Mouse (Mus musculus) cerebellum, postnatal 4 days (tissue): ENCODE measurements at regions not wholly inside any gene's neighbourhood (a gene's known extent, or its start where the extent isn't known, plus 50 kb on each side); places are given as distances from the start of the nearest gene placed in this dataset.

Source experiments
- DNase-seq, 2 experiments: peaks; one replicate each; pipeline ENCODE4 v3.0.0; 2022; ENCODE audit warnings: low spot score in 2 of 2, mixed read lengths in 1 of 2

DNA sequence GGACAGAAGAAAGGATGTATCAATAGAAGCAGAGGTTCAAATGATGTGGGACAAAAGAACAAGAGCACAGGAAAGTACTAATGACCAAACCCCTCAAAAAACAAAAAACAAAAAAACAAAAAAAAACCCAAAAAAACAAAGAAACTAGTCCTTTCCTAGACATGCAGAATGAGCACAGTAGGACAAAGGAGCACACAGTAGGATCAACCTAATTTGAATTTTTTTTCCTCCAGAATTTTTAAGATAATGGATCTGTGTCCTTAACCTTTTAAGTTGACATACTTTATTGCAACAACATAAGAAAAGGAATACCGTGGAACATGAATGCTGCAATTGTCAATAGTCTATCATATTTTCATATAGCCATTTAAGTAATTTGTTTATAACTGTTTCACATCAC is 370.2 kb upstream of the Dach1 start:
- no peak for DNase-seq

DNA sequence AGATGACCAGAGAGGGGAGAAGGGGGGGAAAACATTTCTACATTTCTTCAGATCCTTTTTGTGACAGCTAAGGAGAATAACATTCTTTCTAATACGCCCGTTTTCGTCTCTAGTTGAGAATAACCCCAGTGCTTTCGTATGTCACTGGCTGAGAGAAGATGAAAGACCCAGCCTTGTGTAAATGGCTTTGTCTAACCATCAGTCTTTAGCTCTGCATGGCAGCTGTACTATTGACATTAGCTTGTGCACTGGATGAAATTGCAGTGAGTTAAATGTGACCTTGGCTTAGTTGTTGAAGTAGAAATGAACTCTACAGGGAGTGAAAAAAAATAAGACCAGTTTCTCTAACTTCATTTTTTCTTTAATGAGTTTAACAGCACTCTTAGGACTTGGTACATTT is 368.7 kb upstream of the Dach1 start:
- DNase-seq = no peak

DNA sequence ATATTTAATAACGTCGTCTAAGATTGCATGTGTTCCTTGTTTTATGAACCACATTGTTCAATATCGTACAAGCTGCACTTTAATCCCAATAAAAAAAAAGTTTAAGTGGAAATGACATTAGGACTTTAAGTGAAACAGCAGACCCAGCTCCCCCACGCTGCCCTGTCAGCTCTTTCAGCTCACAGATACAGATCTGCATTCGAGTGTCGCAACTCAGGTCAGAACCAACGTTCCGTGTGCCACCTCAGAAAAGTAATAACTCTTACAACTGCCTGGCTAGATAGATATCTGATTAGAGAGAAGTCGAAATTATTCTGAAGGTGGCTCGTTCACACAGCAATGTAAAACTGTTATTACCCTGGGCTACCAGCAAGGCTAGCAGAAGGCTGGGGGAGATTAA is 364.0 kb upstream of the Dach1 start:
- DNase-seq = no peak

DNA sequence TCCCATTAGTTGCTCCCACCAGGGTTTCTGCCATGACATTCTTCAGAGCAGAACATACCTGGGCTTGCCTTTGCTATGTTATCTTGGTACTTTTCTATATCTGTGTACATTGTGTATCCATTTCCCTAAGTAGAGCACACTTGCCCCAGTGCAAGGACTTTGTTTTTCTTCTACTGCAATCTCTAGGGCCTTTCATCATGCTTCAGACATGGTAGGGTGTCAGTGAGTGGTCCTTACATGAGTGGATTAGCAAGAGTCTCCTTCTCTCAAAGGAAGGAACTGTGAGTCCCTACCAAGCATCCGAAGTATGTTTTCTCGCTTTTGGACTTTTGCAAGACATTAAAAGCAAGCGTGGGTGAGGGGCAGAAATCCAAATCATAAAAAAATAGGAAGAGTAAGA is 351.4 kb upstream of the Dach1 start:
- no peak for DNase-seq

DNA sequence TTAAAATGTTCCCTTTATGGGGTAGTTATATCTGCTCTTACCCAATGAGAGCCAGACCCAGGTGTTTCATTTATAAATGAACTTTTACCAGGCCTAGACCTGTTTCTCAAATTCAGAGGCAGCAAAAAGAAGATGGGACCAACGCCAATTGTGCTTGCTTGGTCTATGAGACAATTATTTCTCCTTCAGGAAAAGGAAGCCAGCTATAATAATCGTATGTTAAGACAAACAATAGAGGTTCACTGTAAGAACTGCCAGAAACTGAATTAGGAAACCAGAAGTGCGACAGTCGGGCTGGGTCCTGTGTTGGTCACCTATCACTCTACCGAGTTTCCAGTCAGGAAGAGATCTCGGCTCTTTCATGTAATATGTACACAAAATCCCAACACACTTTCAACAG is 335.8 kb upstream of the Dach1 start:
- no peak for DNase-seq

DNA sequence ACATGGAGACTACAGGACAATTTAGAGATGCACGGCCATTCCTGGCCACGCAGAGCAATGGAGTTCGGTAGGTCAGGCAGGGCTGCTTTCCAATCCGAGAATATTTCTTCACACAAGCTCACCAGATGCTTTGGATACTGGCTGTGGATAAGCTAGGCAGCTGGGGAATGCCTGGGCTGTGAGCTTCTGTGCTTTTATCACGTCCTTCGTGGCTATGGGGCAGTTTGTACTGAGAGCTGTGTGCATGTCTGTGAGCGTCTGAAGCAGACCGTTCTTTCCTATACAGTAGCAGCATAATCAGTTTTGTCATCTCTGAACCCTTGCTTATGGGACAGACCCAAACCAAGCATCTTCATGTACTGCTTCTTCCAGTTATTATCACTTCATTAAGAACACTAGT is 307.9 kb upstream of the Dach1 start:
- DNase-seq = no peak

DNA sequence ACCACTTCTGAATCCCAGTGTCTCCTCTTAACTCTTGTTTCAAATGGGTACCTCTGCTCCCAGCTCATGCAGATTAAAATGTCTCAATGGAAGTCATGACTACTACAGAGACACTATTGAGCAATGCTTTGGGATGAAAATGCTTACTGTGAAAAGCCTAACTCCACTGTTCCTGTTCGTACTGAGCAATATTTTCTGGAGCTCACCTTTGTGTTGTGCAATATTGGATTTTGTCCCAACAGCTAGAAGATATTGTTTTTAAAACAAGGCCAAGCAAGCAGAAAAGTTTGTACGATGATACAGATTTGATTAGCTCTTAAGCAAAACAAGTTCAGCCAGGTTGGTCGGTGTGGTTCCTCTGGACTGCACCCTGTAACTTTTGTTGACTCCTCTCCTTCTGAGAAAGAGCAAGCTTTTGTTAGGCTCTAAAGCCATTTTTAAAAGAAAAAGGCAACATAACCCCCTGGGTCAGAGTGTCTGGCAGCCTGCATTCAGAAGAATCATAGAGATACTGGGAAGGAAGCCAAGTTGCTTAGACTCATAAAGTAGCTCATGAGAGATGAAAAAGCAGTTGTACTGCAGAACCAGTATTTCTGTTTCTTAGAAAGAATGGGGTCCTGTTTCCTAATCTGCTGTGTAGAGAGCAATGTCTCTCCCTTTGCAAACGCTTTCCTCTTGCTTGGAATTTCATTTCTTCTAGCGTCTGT is 302.4 kb upstream of the Dach1 start:
- DNase-seq = no peak

DNA sequence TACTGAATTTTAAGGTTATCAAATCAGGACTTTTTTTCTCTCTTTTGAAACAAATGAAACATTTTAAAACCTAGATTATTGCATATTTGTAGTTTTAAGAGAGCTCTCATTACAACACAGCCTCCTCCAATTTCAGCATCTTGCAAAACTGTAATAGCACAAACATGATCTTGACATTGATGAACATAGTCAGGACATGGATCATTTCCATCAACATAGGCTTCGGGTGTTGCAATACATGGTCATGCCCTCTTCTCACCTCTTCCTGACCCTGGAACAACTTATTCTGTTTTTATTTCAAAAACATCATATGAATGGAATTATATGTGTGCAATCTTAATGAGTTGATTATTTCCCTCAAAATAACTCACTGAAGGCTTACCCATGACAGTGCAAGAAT is 284.9 kb upstream of the Dach1 start:
- no peak for DNase-seq

DNA sequence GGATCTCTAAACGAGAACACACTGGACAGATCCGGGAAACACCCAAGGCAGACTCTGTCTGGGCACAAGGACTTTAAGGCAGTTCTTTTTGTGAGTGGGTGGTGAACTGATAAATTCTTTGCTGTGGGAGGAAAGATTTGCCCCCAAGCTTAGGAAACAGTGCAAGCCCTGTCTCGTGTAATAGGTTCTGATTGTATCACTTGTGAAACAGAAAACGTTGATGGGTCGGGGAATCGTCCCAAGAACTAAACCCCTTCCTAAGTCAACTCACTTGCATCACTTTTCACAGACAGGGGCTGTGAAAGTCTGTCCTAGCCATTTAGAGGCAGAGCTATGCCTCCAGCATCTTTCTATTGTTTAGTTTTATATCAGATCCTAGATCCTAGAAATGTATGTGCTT is 282.6 kb upstream of the Dach1 start:
- DNase-seq = no peak

DNA sequence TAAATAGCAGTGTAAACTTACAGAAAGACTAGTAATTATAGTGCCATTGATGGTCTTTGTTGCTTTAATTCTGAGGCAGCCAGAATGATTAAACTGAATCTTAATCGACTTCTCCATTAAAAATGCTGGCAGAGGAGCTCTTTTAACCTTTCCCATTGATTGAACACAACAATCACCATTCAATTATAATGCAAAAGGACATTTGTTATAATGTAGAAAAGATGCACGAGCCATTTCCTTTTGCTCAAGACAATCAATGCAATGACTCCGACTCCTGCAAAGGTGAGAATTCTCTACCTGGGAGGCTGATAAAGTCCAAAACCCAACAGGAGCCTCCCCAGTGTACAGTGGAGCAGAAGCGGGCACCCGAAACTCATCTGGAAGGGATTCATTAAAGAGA is 280.0 kb upstream of the Dach1 start:
- DNase-seq = no peak

DNA sequence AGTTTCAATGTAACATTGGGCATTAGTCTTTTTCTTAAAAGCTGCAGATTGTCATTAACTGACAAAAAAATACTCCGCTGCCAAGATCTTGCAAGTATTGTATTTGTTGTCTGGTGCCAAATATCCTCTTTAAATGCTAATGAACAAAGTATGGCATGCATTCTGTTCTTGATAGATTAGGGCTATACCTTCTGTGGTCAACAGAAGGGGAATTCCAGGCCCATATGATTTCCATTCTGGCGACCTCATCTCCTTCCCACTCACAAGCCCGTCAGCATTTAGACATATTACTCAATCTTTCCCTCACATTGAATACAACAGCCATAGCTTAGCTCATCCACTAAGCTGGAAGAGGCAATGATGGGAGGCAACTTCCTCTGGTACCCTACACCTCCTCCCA is 272.8 kb upstream of the Dach1 start:
- no peak for DNase-seq

DNA sequence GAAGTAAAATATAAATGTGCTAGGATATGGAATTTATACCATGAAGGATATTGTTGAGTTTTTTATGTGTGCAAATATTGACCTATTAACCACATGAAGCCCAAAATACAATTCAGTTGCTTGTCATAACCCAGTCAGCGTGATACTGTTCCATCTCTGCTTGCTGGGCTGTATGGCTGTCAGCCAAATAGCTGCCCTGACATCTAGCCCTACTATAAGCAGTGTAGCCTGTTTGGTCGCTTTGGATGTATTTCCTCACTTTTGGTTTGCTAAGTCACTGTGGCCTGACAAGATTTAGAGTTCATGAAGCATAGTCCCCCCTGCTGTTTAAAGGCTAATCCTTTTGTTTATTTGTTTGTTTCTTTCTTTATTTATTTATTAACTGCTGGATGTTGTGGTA is 272.4 kb upstream of the Dach1 start:
- DNase-seq = no peak

DNA sequence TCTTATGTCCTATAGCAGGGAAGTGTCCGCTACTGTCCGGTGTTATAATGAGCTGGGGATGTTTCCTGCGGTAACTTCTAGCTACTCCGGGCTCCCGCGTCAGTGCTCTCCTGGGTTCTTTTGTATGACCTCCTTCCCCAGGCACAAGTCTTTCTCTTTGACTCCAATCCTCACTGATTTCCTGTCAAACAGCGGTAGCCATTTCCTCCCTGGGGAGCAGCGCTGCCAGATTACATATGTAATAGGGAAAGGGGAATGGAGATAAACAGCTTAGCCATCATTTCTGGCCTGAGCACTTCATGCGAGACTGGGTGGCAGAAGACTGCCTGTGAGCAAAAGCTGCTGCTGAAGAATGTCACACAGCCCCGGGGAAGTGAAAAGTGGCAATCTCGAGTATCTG is 262.4 kb upstream of the Dach1 start:
- DNase-seq = no peak

DNA sequence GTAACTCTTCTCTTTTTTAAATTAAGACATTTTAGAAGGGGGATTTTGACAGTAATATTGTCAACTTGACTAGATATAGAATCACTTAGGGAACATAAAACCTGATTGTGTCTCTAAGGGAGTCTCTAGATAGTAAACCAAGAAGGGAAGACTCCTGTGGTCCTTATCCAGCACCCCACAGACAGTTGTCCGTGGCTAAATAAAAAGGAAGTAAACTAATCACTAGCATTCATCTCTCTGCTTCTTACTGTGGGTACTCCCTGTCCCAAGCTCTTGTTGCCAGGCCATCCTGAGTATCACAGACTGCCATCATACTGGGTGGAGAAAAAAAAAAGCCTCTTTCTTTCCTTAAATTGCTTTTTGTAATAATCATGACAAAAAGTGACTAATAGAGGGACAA is 248.2 kb upstream of the Dach1 start:
- no peak for DNase-seq

DNA sequence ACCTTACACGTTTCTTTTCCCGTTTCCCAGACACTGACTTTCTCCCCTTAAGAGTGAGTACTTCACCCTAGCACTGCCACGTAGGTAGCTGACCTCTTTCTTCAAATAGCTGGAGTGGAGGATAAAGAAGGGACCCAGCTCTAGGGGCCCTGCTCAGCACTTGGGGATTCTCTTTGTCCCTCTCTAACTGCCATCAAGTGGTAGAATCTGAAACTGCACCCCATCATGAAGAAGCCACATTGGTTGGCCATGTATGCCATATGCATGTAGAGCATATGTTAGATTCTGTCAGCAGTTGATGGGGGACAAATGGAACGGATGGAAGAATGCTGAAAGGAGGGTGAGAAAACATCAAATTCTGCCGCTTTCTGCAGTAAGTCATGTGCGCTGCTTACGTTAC is 244.6 kb upstream of the Dach1 start:
- no peak for DNase-seq

DNA sequence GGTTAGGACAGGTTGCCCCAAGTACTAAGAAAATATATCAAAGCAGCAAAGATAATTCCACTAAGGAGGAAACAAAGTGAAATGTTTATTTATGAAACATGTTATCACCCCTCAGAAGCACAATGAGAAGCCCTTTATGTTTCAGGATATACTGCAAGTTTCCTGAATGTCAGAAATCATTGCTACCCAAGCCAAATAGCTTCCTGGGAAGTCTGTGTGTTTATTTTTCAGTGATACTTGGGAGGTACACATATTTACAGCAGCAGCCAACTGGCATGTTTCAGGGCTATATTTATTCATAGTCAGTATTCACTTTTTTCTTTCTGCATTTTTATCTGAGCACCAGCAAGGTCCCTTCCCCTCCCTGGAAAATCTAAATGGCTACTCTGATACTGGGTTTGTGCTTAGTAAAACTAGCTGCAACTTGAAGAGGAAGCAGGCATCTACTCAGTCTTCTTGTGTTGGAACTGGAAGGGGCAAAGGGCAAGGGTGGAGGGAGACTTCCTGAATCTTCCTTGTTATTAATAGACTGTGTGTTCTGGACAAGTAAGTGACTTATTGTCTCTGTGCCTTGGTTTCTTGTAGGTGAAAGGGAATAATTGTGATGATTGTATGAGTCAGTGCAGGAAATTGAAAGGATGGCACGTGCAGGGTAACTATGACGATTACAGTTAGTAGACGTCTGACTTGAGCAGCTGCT is 236.5 kb upstream of the Dach1 start:
- DNase-seq = no peak

DNA sequence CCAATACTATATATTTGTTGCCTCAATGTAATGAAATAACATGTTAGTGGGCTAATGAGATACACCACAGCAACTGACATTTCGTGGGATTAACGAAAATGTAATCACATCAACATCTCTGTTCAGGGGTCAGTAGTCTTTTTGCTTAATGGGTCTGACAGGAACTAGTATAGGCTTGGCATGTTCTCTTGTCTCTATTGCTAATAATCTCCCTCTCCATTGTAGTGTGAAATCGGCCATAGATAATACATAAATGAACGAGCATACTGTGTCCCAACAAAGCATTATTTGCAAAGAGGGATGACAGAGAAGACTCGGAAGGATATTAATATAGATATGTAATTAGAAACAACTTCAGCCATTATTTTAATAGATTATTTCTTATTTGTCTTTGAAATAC is 234.5 kb upstream of the Dach1 start:
- DNase-seq = no peak

DNA sequence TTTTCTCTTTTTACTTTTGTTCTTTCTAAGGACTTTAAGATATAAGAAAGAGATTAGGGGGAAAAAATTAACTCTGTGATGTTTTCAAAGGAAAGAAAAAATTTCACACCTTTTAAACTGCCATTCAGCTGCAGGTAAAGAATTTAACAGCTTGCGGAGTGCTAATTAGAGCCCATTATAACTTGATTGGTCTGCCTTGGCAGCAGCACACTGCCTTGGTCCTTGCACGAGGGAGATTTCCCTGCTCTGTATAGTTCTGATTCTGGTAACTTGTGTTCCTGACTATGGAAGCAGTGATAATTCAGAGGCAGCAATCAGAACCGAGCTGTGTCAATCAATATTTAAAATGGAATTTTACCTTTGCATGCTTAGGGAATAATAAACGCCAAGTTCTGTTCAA is 218.3 kb upstream of the Dach1 start:
- DNase-seq = no peak
